Mouse (Mus musculus) c-Kit-positive CD71-negative TER-119-negative erythroid progenitor cells, embryonic 14.5 days (primary cell): Measurements from ENCODE around the gene Cyp2e1.

Experiments used
- DNase-seq: peaks from one replicate; pipeline ENCODE4 v3.0.0-alpha.2; 2013; ENCODE audit warnings: low read depth

Cyp2e1 gene

GRCm38 (mm10) chr7:140810496-140810895 is 47.0 kb downstream of the Cyp2e1 start:
- DNase-seq: no peak

GRCm38 (mm10) chr7:140811714-140812113 is 48.2 kb downstream of the Cyp2e1 start:
- no peak for DNase-seq

DNA sequence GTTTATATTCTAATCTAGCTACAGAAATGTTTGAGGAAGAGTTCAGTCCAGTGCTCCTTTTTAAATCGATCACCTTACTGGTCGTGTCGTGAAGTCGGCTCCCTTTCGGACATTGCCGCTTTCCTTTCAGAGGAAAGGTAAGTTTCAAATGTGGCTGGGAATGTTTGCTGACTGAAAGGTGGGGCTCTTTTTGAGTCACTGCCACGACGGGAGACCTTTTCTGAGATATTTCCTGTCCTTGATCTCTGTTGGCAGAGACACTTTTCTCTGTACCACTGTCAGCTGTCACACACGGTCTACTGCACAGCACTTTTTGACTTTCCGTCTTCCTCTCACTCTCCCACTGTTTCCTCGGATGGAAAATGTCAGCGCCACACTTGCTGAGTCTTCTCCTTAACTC is 49.3 kb downstream of the Cyp2e1 start:
- no peak for DNase-seq

GRCm38 (mm10) chr7:140820173-140820572 is 56.6 kb downstream of the Cyp2e1 start:
- no peak for DNase-seq

GRCm38 (mm10) chr7:140821305-140821652 is 57.7 kb downstream of the Cyp2e1 start:
- no peak for DNase-seq

DNA sequence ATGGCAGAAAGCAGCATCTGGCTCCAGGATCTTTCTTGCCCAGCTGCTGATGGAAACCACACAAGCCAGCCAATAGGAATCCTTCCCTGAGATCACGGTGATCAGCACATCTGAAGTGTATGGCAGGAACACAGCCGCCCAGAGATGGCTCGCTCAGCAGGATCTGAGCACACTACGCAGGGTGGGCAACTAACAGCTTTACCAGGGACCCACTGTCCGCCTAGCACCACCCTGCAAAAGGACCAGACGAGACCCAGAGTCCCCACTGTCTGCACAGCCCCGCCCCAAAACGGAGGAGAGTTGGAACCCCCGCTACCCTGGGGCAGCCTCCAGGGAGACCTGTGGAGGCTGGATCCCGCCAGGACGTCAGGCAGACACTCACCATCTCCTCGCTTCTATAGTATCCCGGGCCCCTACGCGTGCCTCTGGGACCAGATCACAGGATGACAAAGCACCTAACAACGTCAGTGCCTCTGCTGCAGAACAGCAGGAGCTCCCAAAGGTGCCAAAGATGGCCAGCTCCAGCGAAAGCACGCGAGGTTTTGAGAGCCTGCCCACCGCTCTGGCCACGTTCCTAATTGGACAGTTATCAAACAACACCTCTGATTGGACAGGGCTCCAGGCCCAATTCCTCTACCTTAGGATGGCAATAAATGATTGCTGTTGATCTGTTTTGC is 58.3 kb downstream of the Cyp2e1 start, which contains the start of gene Zfp941:
Gene Zfp941 (minus strand): TSS at position 526 of the 677 bp plus-strand sequence.
- DNase-seq: no peak

- DNase-seq: no peak
Measured at GRCm38 (mm10) chr7:140822731-140823130, 59.2 kb downstream of the Cyp2e1 start.
